Mouse (Mus musculus): Measurements from ENCODE around the gene Rbm12b1.
A peak's percentile ranks its signal among the peaks of the same experiment; 100 is the strongest.
"Not testable (repeated sequence)": the region's sequence is repeated elsewhere in the genome, so short reads cannot be mapped to it uniquely, and the experiment has no call there.

Gene Rbm12b1

DNA sequence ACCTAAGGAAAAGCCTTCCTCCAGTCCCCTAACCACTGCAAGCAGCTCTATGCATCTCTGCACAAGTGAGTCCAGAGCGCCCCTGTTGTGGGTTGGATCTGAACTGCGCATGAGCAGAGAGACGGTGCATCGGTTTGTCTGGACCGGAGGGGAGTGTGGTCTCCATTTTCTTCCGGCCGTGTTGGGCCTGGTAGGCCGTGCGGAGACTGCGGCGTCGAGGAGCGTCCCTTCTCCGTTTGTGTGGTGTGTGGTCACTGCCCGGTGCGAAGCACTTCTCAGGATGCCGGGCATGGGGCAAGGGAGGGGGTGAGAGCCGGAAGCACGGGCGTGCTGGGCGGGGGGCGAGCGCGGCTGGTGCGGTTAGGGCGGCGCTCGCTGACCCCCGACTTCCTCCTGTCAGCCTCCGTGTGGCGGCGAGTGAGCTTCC, at the start of gene Rbm12b1:
Gene Rbm12b1, plus strand, starts transcription at position 124 of the 427 bp plus-strand sequence.
- peak; percentile 86 to 90 for DNase-seq

DNA sequence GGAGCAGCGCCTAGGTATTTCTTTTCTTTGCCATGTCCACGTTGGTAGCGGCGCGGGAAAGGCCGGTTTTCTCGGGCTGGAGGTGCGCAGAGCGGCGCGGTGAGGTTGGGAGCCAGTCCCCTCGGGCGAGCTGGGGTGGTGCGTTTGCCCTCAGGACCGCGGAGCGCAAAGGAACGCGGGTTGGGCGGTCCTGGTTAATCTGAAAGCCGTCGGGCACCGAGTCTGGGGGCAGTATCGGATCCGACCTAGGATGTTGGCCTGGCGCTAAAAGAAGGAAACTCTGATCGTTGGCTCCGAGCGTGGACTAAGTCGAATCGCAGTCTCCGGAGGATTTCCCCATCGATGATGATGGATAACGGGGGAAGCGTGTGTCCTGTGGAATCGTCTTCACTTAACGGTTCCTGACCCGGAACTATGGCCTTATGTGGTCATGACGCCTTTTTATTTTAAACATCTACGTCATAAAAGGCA, 563 bp downstream of the Rbm12b1 start:
- DNase-seq: peak; percentile 36

DNA sequence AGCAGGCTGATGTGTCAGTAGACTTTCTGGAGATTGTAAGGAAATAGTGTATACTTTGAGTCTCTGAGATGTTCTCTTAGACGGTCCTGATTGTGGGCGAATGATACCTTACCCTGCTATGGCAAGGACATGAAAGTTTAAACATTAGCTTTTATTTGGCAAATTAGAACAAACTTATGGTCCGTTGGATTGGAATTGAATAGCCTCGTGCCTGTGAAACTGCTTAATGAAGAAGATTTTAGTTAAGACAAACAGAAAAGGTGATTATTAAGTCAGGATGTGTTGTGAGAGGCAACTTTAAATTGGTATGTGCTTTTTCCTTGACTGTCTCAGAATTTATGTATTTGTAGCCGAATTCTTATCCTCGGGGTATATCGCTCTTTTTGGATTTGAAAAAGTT, 1.5 kb downstream of the Rbm12b1 start:
- DNase-seq: not testable (repeated sequence)

DNA sequence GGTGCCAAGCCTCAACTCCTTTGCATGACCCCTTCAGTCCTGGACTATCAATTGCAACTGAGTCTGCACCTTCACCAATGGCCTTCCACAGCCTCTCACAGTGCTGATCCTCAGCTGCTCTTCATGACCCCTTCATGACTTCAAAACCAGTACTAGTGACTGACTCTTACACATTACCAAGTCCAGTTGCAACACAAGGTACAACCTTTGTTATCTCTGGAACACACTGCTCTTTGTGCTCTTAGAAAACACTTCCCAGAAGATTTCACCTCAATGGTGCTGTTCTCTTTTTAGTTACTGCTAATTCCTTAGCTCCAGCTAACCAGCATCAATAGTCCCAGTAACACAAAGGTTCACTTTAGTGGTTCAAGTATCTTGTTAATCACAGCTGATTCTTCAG, 7.6 kb downstream of the Rbm12b1 start:
- DNase-seq: no peak

DNA sequence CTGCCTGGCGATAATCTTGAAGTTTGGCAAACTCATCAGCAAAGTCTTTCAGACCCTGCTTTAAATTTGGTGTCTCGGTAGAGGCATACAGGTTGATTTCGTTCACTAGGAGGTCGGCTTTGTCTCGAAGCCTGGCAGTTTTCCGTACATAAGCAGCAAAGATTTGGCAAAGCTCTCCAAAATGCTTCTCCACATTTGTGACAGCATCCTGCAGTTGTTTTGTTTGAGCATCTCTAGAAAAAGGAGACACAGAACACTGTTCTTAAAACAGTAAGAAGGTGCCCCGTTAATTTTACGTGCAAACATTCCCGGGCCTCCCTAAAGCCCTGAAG, 30.9 kb downstream of the Rbm12b1 start:
- no peak for DNase-seq

DNA sequence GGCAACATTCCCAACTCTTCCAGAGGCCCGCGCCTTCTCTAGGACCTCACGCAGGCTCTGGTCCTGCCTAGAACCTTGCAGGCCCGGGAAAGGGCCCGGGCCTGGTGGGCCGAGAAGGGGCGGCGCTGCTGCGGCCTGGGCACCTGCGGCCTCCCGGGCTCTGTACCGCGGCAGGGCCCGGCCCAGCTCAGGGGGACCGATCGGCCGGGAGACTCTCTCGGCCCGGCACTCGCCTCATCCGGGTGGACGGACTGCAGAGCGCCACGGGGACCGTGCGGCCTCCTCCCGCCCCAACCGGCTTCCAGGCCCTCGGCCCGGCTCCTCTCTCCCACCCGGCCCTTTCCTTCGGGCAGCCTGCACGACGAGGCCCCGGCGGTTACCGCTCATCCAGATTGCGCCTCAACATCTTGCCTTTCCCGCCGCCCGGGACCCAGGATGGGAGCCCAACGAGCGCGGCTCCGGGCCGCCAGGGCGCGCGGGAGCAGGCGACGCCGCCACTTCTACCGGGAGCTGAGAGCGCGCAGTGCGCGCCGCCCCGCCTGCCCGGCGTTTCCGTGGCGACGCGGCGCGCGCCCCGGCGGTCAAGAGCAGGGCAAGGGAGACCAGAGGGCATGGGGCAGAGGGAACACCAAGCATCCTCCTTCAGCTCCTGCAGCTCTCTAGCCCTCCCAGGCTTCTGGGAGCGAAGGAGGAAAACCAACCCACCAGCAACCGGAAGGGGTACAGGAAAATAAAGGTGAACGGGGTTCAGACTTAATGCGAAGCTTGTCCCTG, 31.4 kb downstream of the Rbm12b1 start, which contains the start of gene Fam92a:
Gene Fam92a, minus strand, starts transcription at position 698 of the 774 bp plus-strand sequence.
- DNase-seq: peak; percentile 86 to 89

DNA sequence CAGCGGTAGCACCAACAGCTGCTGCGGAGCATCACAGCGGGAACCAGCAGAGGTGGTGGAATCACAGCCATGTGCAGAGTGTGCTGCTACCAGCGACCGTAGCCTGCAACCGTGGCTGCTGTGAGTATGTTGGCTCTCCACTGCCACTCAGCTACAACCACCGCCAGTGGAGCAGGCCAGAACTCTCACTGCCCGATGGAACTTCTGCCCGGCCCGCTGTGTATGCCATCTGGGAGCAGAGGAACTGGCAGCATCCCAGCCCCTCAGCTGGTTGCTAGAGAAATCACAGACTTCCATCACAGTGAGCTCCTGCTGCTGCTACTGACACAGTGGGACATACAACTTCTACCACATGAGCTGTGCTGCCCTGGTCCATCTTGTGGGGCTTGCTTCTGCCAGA, 38.9 kb downstream of the Rbm12b1 start:
- DNase-seq: peak; percentile 72 to 81

Measured in cerebellum, postnatal 10 days (tissue).